Comparison of ENCODE assay signal across 23 mouse cellular contexts in genomic region chr5:53946747-53947146, GRCm38 (mm10).
"Had no signal": no experiment of that assay in that cellular context is flagged by ENCODE, and none has a peak within 500 bp of the region (broad histone marks: within the 10 kb centered on the region; RNA-seq: fewer than 3 reads in every experiment).

No protein-coding gene starts in this region.

- DNase-seq: gastrocnemius, postnatal 10 days; gastrocnemius, postnatal 25 days; heart, adult 2 months; heart, postnatal 4 days; kidney, adult 18-20 months; kidney, adult 8-10 months; kidney, postnatal 14 days; kidney, postnatal 36 days; liver; liver, embryonic 13.5 days had no signal

- H3K27ac ChIP-seq: heart, embryonic 13.5 days; heart, embryonic 15.5 days; hindbrain, embryonic 10.5 days; hindbrain, embryonic 12.5 days; hindbrain, embryonic 14.5 days; intestine, embryonic 15.5 days; layer of hippocampus, adult 2 months; limb, embryonic 10.5 days; limb, embryonic 12.5 days; liver, embryonic 13.5 days had no signal

- ATAC-seq: hindbrain, embryonic 16.5 days; inflammation-experienced regulatory T-cells, adult 6 months; intestine, embryonic 15.5 days; intestine, postnatal 0 days had no signal

- H3K4me3 ChIP-seq: heart, adult 2 months; heart, embryonic 13.5 days; heart, embryonic 15.5 days; hindbrain, embryonic 10.5 days; hindbrain, embryonic 12.5 days; intestine, embryonic 15.5 days; layer of hippocampus, adult 2 months; left cerebral cortex, adult 2 months; limb, embryonic 10.5 days; limb, embryonic 12.5 days; liver, embryonic 13.5 days had no signal
